Mouse (Mus musculus) embryonic fibroblast, embryonic 13.5 days (primary cell): Measurements from ENCODE around the gene Alox5ap. TPM values are rescaled to one million over a fixed set of nuclear protein-coding genes. Genes with fewer than 3 reads are reported as not detected.

Experiments used
- H3K27ac ChIP-seq: 2 replicates; pipeline ENCODE4 v1.5.1; 2012; ENCODE audit warnings: low read length, control low read depth, inconsistent platforms; ENCODE audit not compliant: insufficient read depth
- H3K4me1 ChIP-seq: 2 replicates; pipeline ENCODE4 v1.6.1; 2011; ENCODE audit warnings: low read length; ENCODE audit not compliant: control insufficient read depth, insufficient read depth
- H3K4me3 ChIP-seq: 2 replicates; pipeline ENCODE4 v1.5.1; 2011; ENCODE audit warnings: mild to moderate bottlenecking, control low read depth, low read length; ENCODE audit not compliant: insufficient read depth
- CTCF ChIP-seq: IDR thresholded peaks from 2 replicates; pipeline ENCODE4 v1.5.1; 2011; ENCODE audit warnings: mild to moderate bottlenecking, control low read depth, low read length, moderate library complexity, borderline replicate concordance; ENCODE audit not compliant: insufficient read depth
- POLR2A ChIP-seq: IDR thresholded peaks from 2 replicates; pipeline ENCODE4 v1.6.1; 2011; ENCODE audit warnings: low read depth, mild to moderate bottlenecking, control low read depth, low read length, moderate library complexity
- polyA plus RNA-seq: library from polyadenylated mRNA; stranded (reverse); fragments of >200 nt; gene quantifications from 2 replicates; pipeline ENCODE4 v1.2.4, GENCODE M21; 2011; ENCODE audit warnings: low read depth; ENCODE audit not compliant: missing spikeins, insufficient read length

Alox5ap gene
- polyA plus RNA-seq, 1 experiment: 6.0 TPM

DNA sequence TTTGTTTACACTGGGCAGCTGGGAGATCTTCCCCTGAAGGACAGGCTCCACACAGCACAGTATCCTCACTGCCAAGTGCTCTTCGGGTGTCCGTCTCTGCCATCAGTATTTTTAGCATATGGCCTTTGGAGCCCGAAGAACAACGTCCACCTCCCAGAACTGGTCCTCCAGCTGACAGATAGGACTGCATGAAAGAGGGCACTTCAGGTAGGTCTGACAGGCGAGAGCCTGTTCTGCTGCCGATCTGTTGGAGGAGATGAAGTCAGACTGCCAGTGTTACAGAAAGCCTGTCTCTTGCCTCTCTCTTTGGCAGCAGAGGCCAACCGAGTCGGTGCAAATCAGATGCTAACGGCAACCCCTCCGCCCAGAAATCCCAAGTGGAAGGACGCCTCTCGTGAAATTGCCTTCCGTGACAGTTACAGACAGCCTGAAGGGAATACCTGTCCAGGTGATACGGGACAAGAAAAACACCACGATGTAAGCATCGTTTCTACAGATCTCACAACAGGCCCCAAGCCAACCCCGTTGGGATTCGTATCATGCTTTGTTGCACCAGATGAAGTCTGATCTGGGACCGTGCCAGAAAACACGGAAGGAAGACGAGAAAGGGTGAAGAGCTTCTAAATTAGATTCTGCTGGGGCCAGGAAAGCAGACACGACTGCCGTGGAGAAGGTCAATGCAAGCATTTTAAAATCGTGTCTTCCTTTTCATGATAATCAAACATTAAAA lies 27.2 kb upstream of the Alox5ap start:
- no peaks in the 10 kb centered on the region for H3K4me1 ChIP-seq
- TF ChIP-seq CTCF (no peak), POLR2A (no peak)

DNA sequence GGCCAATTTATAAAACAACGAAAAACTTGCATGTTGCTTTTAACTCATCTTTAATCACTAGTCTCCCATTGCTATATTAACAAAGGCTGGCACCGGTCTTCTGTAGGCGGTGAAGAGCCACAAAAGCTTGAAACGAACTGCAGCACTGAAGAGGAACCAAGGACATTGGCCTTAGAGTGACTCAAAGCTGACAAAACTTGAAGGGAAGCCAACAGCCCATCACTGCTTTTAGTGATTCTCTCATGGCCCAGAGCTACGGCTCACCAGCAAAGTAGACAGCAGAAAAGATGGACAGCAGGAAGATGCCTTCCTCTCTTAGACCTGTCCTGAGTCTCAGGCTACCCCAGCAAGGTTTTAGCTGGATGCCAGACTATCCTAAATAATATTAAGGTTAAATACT lies 22.1 kb upstream of the Alox5ap start:
- no peak overlapping the region for H3K4me3 ChIP-seq
- H3K27ac ChIP-seq: no peak overlapping the region
- TF ChIP-seq CTCF: no peak
- no peak for TF ChIP-seq POLR2A
- peaks cover 4% of the 10 kb centered on the region; the same call in 1 of the 2 replicates for H3K4me1 ChIP-seq

More for the DNA sequence above, 27.2 kb upstream of the Alox5ap start:
- Histone ChIP-seq H3K4me3 (no peak overlapping the region), H3K27ac (no peak overlapping the region)

DNA sequence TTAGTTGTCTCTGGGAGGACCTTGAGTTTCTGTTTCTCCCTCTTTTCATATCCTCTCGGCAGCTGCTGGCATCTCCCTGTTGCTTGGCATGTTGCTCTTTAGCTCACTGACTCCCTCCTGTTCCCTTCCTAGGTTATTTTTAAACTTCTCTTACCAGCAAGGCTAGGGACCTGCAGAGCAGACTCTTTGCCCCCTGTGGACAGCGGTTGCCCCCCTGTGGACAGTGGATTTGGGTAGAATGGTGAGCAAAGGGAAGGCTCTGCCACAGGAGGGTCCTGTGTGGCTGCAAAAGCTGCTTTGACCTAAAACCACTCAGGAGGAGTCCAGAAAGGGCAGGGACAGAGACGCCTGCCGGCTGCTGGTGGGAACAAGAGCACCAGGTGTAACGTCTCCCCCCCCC lies 21.5 kb upstream of the Alox5ap start:
- Histone ChIP-seq H3K4me3 (no peak overlapping the region), H3K27ac (no peak overlapping the region), H3K4me1 (peaks cover 4% of the 10 kb centered on the region; the same call in 1 of the 2 replicates)
- TF ChIP-seq POLR2A: no peak
- TF ChIP-seq CTCF: no peak

DNA sequence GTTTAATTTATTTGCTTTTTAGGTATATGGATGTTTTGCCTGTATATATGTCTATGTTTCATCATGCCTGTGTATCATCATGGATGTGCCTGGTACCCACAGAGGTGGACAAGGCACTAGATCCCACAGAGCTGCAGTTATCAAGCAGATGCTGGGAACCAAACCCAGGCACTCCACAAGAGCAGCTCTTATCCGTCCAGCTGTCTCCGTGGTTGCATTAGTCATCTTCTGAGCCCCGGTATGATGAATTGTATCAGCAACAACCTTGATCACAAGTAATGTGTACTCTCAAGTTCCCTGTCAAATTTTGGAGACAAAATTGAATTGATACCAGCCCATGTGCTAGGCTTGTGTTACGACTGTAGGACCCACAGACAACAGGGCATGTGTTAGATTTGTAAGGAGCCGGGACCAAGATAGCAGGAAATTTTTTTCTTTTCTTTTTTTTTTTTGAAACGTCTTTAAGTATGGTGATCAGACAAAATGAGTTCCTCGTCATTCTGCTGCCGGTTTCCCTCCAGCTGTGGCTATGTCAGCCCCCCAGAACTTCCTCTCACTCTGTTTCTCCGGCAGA lies 19.1 kb upstream of the Alox5ap start:
- Histone ChIP-seq H3K27ac (no peak overlapping the region), H3K4me3 (no peak overlapping the region)
- TF ChIP-seq POLR2A (no peak), CTCF (no peak)

DNA sequence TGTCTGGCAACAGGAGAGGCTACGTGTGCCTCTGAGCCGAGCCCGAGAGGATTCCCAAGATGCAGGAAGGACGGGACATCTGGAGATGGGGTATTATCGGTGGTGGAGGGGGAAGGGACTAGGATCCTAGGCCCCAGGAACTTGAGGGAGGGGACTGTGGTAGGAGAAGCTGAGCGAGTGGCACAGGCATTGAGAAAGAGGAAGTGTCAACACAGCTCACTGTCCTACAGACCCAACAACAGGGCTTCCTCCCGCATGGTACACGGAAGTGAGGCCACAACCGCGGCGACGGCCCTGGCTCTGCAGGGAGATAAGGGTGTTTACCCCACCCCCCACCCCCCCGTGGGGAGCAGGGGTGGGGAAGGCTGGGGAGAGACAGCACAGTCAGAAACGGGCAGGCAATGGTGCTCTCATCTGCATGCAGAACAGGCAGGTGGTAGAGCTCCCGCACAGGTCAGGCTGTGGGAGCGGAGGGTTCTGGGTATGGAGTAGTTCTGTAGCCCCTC lies 18.5 kb upstream of the Alox5ap start:
- Histone ChIP-seq H3K4me1 (peaks cover 4% of the 10 kb centered on the region; the same call in 1 of the 2 replicates), H3K27ac (no peak overlapping the region), H3K4me3 (no peak overlapping the region)
- TF ChIP-seq POLR2A (no peak), CTCF (no peak)

More for the DNA sequence above, 19.1 kb upstream of the Alox5ap start:
- H3K4me1 ChIP-seq: peaks cover 4% of the 10 kb centered on the region; the same call in 1 of the 2 replicates

DNA sequence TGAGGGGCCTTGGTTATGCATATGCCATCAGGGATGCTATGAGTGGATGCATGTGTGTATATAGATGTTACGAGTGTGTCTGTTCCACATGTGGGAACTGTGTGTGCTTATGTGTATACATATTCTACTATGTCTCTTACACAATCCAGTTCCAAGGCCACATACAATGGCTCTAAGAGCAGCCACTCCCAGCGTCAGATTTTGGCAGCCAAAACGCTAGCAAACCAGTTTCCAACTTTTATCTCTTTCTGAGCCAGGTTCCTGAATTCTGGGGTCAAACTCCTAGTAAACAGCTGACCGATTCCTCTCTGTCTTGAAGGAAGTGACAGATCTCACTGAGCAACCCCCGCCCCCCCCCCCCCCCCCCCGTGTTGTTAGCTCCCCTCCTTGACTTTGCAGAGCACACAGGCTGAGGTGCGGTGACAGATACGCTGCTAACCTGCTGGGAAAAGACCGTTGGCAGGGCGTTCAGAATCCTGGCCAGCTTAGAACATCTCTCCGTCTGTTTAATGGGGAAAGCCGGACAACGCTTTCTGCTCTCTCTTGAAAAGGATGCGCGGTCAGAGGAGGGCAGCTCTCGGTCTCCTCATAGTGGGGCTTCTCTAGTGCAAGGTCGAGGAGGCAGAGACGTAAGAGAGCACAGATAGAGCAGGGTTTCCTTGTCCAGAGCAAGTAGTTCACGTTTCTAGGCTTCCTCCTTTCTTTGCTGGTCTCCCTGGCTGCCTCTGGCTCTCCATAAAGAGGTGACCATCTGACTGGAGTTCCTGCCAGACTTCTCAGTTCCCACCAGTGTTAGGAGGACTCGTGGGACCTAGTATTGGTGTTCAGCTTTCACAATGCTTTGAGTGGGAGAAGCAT lies 17.3 kb upstream of the Alox5ap start:
- no peak for TF ChIP-seq CTCF
- no peak for TF ChIP-seq POLR2A
- Histone ChIP-seq H3K4me1 (peaks cover 4% of the 10 kb centered on the region; the same call in 1 of the 2 replicates), H3K27ac (no peak overlapping the region), H3K4me3 (no peak overlapping the region)

DNA sequence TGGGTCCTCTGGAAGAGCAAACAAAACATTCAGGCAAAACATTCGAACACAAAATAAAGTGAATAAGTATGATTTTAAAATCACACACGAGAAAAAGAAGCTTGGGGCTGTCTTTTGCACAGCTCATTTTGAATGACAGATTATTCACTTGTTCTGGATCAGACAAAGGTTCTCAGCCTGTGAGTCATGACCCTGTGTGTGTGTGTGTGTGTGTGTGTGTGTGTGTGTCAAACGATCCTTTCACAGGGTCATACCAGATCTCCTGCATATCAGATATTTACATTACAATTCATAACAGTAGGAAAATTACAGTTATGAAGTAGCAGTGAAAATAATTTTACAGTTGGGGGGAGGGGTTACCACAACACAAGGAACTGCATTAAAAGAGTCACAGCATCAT lies 12.3 kb upstream of the Alox5ap start:
- TF ChIP-seq POLR2A: no peak
- no peak for TF ChIP-seq CTCF
- Histone ChIP-seq H3K4me3 (no peak overlapping the region), H3K27ac (no peak overlapping the region), H3K4me1 (peaks cover 5% of the 10 kb centered on the region; the same call in 1 of the 2 replicates)

DNA sequence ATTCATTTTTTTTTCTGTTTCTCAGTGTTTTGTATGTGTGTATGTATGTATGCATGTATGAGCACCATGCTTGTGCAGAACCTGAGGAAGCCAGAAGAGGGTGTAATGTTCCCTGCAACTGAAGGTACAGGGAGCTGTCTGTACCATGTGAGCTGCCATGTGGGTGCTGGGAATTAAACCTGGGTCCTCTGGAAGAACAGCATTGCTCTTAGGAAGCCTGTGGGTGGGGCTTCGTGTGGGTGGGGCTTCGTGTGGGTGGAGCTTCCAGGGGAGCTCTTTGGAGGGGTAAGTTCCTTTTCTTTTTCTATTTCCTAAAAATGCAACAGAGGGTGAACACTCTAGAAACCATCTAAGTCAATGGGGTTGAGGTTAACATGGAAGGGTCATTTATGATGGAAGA lies 11.1 kb upstream of the Alox5ap start:
- TF ChIP-seq POLR2A: no peak
- no peak for TF ChIP-seq CTCF
- peaks cover 5% of the 10 kb centered on the region; the same call in 1 of the 2 replicates for H3K4me1 ChIP-seq
- no peak overlapping the region for H3K27ac ChIP-seq
- H3K4me3 ChIP-seq: no peak overlapping the region

DNA sequence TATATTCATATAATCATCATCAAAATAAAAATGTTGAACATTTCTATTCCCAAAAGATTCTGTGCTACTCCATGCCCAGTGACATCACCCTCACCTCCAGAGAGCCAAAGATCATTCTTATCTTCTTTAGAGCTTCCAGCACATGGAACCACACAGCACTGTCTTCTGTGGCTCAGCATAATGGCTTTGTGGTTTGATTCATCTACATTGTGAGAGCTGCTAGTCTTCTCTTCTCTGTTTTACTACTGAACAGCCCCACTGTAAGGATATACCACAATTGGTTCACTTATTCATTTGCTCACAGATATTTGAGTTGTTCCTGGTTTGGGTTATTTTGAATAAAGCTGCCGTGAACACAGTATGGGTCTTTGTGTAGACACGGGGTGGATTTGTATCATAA lies 9.0 kb upstream of the Alox5ap start:
- TF ChIP-seq POLR2A (no peak), CTCF (no peak)
- Histone ChIP-seq H3K4me1 (peaks cover 5% of the 10 kb centered on the region; the same call in 1 of the 2 replicates), H3K27ac (peak overlapping the region; percentile 38), H3K4me3 (no peak overlapping the region)
